Mouse (Mus musculus) layer of hippocampus, adult 11-12 months (tissue): Measurements from ENCODE around the gene Olfr101.

Experiments
- DNase-seq: peaks from one replicate; pipeline ENCODE4 v3.0.0; 2022; ENCODE audit warnings: low spot score

Gene Olfr101

GRCm38 (mm10) chr17:37304213-37304612, at the start of gene Olfr101:
Olfr101 (minus strand) TSS chr17:37304313.
- DNase-seq: no peak

- no peak for DNase-seq
These were observed 35.5 kb upstream of the Olfr101 start, which contains the start of gene Olfr103 for GRCm38 (mm10) chr17:37339598-37339997. Olfr103 (minus strand) TSS chr17:37339698.

- no peak for DNase-seq
These were observed 12.8 kb upstream of the Olfr101 start, which contains the start of gene Olfr102 for GRCm38 (mm10) chr17:37316954-37317353. Olfr102 (minus strand) TSS chr17:37317054.

- DNase-seq: no peak
These were observed 6.1 kb upstream of the Olfr101 start for GRCm38 (mm10) chr17:37310146-37310699.

- peak; percentile 19 for DNase-seq
These were observed 4.4 kb upstream of the Olfr101 start for GRCm38 (mm10) chr17:37308483-37308882.

- no peak for DNase-seq
These were observed 20.8 kb downstream of the Olfr101 start, which contains the start of gene Olfr99 for GRCm38 (mm10) chr17:37283360-37283759. Olfr99 (minus strand) TSS chr17:37283460.

- DNase-seq: no peak
These were observed 23.8 kb downstream of the Olfr101 start for GRCm38 (mm10) chr17:37280331-37280730.

GRCm38 (mm10) chr17:37276573-37276972, 27.5 kb downstream of the Olfr101 start:
- DNase-seq: no peak

- DNase-seq: no peak
These were observed 28.4 kb downstream of the Olfr101 start for GRCm38 (mm10) chr17:37275626-37276248.

- DNase-seq: peak; percentile 17
These were observed 33.4 kb downstream of the Olfr101 start for GRCm38 (mm10) chr17:37270702-37271092.

GRCm38 (mm10) chr17:37270058-37270701, 33.9 kb downstream of the Olfr101 start, which contains the start of gene H2-M3:
H2-M3 (plus strand) TSS chr17:37270220.
- peak; percentile 95 for DNase-seq

GRCm38 (mm10) chr17:37263626-37264025, 40.5 kb downstream of the Olfr101 start, which contains the start of gene Olfr98:
Olfr98 (minus strand) TSS chr17:37263749.
- no peak for DNase-seq

GRCm38 (mm10) chr17:37250544-37250943, 53.6 kb downstream of the Olfr101 start:
- peak; percentile 7 for DNase-seq

GRCm38 (mm10) chr17:37249460-37249859, 54.7 kb downstream of the Olfr101 start:
- DNase-seq: no peak
